Mouse (Mus musculus) ES-Bruce4 (cell line): ENCODE data around the gene Napepld.

Source experiments
- CTCF ChIP-seq: IDR thresholded peaks from one replicate; pipeline ENCODE4 v1.8.1; 2011; ENCODE audit warnings: low read depth, low read length
- EP300 ChIP-seq: IDR thresholded peaks from 2 replicates; pipeline ENCODE4 v1.6.1; 2011; ENCODE audit warnings: low read depth, low read length; ENCODE audit not compliant: insufficient read depth
- POLR2A ChIP-seq: IDR thresholded peaks from one replicate; pipeline ENCODE4 v1.8.1; 2011; ENCODE audit warnings: low read length; ENCODE audit not compliant: insufficient read depth

DNA sequence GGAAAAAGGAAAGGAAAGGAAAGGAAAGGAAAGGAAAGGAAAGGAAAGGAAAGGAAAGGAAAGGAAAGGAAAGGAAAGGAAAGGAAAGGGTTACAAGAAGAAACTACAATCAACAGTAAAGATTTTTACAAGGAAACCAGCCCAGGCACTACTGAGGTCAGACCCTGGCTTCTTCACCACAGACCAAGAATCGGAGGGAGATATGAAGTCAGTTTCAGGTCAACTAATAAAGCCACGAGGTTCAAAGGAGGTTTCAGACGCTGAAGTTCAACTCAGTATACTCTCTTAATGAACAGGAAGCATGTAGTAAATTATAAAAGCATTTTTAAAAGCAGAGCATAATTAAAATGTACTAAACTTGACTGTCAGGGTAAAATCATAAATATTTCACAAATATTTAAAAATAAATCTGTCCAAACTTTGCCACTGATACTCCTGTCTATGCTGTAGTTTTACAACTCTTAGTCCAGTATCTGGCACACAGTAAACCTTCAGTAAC, 7.8 kb downstream of the Napepld start:
- TF ChIP-seq CTCF (no peak), EP300 (no peak), POLR2A (no peak)
